Mouse (Mus musculus) thymus, postnatal 25 days (tissue): Measurements from ENCODE around the gene C1ql1.

Experiments used
- DNase-seq: peaks from one replicate; pipeline ENCODE4 v3.0.0; 2022

The C1ql1 gene

DNA sequence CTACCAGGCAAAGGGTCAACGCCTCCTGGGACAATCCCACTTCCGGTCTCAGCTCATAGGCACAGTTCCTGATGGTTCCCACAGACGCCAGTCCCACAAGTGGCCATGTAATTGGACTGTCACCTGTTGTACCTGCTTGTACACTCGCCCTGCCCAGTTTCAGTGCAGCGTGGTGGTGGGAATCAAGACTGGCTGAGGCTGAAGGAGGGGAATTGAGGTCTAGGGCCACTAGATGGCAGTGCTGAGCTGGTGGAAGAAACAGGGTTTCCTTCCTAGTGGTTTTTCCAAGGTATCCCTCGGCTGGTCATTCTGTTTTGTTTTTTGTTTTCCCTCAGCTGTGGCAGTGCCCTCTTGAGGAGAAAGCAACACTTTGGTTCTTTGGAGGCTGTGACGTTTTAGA, 45.7 kb downstream of the C1ql1 start, which contains the start of gene Gfap:
Gene Gfap (minus strand): TSS at position 150 of the 400 bp plus-strand sequence.
- peak; percentile 54 for DNase-seq

DNA sequence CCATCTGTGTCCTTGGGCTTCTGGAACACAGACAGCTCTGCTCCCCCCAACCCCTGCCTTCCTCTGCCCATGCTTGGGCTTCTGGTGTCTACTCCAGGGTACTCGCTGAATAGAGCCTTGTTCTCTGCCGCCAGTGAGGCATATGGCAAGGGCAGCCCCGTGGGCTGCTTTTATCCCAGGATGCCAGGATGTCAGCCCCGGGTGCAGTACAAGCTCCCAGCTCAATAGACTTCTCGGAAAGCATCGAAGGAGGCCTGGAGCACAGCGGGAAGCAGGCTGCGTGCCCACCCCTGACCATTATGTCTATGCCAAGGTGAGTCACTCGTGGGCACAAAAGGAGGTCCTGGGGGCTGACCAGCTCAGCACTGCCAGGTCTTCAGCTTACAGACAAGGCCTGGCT, 48.1 kb downstream of the C1ql1 start:
- DNase-seq, result no peak

DNA sequence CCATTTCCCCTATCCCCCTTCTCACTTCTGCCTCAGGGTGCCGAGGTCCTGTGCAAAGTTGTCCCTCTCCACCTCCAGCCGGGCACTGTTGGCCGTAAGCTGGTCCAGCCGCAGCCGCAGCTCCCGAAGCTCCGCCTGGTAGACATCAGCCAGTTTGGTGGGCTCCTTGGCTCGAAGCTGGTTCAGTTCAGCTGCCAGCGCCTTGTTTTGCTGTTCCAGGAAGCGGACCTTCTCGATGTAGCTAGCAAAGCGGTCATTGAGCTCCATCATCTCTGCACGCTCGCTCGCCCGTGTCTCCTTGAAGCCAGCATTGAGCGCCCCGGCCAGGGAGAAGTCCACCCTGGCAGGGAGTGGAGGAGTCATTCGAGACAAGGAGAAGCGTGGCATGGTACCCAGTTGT, 49.8 kb downstream of the C1ql1 start:
- DNase-seq, result no peak

DNA sequence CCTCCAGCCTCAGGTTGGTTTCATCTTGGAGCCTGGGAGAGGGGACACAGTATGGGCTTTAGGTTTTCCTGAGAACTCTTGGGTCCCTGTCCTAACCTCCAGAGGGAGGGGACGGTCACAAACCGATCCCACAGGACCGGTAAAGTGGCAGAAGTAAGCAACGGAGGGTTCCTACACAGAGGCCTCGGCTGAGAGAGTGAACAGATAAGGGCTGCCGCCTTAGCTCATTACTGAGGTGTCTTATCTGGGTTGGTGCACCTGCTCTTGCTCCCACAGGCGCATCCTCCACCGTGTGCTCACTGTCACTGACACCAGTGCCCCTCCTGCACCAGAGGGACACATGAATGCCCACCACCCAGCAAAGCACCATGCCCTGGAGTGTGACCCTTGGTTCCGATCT, 50.7 kb downstream of the C1ql1 start:
- no peak for DNase-seq

DNA sequence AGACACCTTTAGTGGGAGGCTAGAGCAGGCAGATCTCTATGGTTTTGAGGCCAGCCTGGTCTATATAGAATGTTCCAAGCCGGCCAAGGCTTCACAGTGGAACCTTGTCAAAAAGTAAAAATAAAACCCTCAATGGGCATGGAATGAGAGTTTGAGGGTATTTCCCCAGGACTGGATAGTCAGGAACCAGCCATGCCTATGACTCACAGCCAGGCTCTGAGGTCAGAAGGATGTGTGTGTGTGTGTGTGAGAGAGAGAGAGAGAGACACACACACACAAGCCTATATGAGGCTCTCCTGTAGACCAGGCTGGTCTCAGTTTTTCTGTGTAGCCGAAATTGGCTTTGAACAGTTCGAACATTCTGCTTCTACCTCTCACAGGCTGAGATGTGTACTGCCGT, 51.8 kb downstream of the C1ql1 start:
- DNase-seq, result no peak

DNA sequence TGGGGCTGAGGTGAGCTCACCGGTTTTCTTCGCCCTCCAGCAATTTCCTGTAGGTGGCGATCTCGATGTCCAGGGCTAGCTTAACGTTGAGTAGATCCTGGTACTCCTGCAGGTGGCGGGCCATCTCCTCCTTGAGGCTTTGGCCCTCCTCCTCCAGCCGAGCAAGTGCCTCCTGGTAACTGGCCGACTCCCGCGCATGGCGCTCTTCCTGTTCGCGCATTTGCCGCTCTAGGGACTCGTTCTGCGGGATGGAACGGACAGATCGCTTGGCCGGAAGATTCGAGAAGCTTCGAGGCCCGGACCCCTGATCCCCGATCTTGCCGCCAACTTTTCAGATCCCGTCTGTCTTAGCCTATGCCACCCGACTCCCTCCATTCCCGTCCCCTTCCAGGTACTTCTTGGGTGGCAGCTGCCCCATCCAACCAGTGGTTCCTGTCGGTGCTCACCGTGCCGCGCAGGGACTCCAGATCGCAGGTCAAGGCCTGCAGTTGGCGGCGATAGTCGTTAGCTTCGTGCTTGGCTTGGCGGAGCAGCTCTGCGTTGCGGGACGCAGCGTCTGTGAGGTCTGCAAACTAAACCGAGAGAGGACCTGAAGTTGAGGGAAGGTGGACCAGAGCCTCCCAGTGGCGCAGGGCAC, 53.4 kb downstream of the C1ql1 start:
- peak; percentile 75 for DNase-seq

DNA sequence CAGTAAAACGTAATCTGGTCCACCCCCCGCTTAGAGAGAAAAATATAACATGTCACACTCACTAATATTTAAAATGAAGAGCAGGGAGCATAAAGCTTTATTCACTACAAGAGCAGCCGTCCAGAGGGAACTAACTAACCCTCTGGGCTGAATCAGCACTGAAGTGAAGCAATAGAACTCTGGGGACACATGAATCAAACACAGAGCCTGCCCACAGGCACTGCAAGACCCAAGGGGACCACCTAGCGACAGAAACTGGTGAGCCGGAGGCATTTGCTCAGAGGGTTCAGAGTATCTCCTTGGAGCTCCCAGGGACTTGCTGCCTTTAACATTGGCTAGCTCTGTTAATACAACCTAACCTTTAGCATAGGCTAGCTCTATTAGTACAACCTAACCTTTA, 56.4 kb downstream of the C1ql1 start:
- DNase-seq, result no peak
